Mouse (Mus musculus): ENCODE results near the gene Nub1. TPM values are rescaled to one million over a fixed set of nuclear protein-coding genes. Genes with fewer than 3 reads are reported as not detected.
A peak's percentile ranks its signal among the peaks of the same experiment; 100 is the strongest.

The Nub1 gene
- total RNA-seq, 4 experiments from 2014 or later, result 33.1 to 45.6 (median 36.7) TPM

DNA sequence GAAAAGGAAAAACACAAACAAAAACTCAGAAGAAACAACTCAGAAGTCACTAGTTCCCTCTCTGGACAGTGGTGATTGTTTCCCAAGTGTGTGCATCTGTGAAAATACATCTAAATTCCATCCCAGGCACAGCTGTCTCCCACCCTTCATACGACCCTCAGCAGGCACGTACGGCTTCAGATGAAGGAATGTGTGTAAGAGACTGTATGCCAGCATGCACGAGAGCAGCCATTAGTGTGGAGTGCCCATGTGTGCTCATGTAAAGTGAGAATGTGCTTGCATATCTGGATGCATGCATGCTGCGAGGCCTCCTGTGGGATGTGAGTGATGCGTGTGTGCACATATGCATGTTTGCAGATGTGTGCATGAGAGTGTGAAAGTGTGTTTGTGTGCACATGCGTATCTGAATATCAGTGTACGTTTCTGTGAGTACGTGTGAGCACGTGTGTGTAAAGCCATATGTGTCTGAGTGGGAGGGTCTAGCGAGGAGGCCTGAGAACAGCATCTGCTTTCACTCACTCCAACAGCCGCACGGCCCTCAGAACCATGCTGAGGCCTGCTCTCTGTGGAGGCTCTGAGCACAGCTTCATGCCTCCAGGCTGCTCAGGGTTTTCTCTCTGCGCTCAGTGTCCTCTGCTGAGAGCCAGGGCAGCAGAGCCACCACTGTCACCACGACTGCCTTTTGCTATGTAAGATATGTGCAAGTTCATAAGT lies 56.0 kb downstream of the Nub1 start:
- DNase-seq (ENCODE audit: low spot score), result no peak

DNA sequence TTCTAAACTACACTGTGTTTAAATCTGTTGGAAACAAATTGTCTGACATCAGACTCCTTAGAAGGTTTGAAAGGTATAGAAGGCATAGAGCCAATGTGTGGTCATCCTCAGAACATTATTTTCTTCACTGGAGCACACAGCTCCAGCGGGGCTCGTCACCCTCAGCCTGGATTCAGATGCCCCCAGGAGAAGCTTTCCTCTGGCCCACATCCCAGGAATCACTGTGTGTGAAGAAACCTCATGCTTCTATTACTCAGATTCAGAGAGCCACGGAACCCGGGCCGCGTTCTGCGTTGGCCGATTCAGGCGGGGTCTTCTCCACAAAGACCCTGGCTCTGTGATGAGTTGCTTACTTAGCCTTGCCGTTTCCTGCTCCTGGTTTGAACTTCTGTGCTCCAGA lies 58.6 kb downstream of the Nub1 start:
- no peak for DNase-seq (ENCODE audit: low spot score)

DNA sequence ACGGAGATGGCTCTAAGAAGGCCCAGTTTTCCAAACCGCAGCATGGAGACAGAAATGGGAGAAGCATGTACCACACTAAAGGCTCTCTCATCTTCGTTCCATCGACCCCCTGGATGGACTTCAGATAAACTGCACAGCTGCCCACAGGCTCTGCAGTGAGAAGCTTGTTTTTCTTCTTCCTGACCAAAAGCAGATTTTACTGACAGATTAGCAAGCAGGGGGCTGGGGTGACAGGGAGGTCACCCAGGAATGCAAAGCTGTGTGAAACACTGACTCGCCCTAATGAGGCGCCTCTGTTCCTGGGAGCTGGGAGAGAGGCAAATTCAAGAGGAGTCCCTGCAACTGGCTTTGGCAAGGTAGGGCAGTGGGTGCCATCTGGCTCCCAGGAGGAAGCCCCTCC lies 62.2 kb downstream of the Nub1 start:
- no peak for DNase-seq (ENCODE audit: low spot score)

DNA sequence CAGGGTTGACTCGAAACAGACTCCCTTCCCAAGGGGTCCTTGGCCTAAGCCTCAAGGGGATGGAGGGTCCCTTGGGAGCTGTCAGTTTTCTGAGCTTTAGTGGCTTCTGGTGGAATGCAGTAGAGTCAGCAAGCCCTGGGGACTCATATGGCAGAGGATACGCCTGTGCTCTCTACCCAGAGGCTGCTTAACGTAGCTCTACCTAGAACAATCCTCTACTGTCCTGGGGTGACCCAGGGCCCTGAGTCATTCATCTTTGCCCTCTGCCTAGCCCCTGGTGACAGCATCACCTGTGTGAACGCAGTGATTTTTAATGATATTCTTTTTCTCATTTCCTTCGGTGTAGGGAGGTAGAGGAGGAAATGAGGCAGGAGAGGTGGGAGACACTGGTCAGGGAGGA lies 64.4 kb downstream of the Nub1 start:
- no peak for DNase-seq (ENCODE audit: low spot score)

DNA sequence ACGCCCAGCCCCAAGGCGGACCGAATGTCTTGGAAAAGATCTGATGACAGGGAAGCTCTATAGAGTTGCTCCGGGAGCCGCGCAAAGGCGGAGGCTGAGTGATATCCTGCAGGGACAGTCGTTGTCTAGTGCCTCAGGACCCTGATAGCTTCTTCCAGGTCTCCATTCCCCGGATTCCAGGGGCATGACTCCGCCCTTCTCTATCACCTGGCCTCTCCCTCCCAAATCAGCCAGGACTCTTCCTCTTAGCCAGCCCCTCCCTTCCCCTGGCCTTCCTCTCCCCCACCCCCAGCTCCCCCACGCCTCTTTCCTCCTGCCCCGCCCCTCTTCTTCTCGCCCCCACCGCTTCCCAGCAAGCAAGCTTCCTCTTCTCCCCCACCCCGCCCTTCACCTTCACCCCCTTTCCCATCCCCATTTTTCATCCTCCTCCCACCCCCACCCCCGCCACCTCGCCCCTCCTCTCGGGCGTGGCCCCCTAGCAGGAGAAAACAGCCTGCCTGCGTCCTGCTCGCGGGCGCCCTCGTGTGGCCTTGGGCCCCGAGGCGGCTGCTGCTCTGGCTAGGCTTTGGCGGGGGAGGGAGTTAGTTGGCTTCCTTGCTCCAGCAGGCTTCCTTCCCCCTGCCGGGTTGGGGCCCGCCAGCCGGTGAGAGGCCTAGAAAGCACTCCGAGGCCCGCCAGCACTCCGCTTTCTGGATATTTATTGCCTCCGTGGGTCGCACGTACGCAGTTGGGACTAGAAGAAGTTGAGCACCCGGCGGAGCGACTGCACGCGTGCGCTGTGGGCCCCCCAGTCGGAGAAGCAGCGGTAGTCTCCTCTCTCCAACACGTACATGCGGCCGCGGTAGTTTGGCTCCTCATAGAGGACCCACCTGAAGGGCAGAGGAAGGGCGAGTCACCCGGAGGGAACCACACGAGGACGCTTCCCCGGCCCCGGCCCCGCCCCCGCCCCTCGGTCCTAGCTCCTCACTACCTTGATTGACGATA lies 65.3 kb downstream of the Nub1 start:
- DNase-seq (ENCODE audit: low spot score), result peak; percentile 84

DNA sequence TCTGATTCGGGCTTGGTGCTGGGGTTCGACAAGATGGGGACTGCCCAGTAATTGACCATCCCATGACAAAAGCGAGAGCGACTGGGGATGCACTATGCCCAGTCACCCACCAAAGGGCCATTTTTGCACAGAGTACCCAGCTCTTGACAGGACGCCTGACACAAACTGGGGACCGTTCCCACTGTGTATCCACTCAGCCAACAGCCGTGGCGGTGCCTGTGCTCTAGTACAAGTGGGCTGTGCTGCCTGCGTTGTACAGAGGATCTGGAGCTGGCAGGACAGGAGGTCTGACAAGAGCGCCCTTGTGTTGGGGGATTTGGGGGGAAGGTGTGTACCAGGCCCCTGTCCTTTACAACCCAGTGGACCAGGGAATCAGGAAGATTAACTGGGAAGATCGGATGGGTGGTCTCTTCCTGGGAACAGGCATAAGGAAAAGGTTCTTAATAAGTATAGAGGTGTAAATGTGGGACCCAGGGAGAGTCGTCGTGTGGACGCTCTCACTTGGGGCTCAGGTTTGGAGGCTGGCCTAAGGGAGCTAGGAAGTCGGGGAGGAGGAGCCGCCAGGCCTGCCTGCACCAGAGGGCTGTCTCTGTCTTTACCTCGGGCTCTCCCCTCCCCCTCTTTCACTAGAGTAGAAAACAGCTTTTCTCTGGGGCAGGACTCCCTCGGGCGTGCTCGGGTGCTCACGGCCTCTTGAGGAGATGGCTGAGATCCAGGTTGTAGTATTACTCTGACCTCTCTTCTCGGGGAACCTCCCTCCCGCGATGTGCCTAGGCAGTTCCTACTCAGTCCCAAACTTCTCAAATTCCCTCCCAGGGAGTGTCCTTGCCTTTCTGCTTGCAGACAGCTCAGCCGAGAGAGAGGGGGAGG lies 66.2 kb downstream of the Nub1 start:
- peak; percentile 35 for DNase-seq (ENCODE audit: low spot score)

DNA sequence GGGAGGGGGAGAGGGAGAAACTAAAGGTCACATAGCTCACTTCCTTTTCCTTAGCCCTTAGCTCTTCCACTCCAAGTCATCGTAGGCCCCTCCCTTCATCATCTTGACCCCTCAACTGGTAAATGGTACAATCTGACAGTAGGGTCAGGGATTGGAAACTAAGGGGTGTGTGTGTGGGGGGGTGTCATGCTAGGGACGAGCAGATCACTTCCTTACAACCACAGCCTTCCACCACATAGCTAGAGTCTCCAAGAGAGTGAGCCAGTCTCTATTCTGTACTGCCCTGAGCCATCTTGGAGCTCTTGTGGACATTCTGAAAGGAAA lies 66.8 kb downstream of the Nub1 start:
- DNase-seq (ENCODE audit: low spot score), result no peak

DNA sequence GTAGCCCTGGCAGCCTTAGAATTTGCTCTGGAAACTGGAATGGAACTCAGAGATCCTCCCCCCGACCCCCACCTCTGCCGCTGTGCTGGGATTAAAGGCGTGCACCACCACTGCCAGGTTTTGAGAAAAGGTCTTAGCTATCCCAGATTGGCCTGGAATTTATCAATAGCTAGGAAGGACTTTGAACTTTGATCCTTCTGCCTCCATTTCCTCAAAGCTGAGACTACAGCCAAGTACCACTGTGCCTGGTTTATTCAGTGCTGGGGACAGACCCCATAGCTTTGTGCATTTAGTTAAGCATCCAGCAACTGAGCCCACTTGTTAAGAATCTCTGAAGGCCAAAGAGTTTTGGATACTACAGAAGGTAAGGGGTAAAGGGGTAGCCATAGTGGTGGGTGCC lies 71.6 kb downstream of the Nub1 start:
- no peak for DNase-seq (ENCODE audit: low spot score)

DNA sequence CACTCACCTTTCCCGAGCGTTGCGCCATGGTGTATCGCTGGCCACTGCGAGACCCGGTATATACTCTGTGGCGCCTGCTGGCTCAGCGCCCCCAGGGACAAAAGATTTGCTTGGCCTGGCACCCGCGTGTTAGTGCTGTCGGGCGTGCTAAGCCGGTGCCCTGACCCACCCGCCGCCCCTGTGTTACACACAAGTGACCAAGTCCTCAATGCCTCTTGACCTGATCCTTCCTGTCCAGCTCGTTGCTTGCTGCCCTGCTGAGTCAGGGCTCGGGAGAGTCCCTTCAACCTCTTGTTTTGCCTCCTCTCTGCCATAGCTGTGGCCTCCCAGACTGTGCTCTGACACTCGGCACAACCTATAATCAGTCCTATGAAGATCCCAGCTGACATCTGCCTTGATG lies 72.5 kb downstream of the Nub1 start, which contains the start of gene Crygn:
TSS of gene Crygn (minus strand) at position 193 of the 400 bp plus-strand sequence.
- no peak for DNase-seq (ENCODE audit: low spot score)

Other genes starting within 250 kb of the Nub1 start
- 100 to 1,000 TPM; 297 to 351 (median 327) TPM for gene Fastk, start 240.2 kb upstream of the Nub1 start, total RNA-seq (2022)
- 10 to 100 TPM in 3 of 4 experiments, 1 to 10 TPM in 1; 9.8 to 12.3 (median 11.8) TPM for gene Tmub1, start 237.7 kb upstream of the Nub1 start, total RNA-seq (2022)
- 100 to 1,000 TPM in 1 of 4 experiments, 10 to 100 TPM in 3; 88.8 to 101 (median 95.0) TPM for gene Agap3, start 233.4 kb upstream of the Nub1 start, total RNA-seq (2022)
- not detected for gene Gbx1, start 158.3 kb upstream of the Nub1 start, total RNA-seq (2022)
- gene Asb10, start 144.6 kb upstream of the Nub1 start, total RNA-seq (2022), result 100 to 1,000 TPM in 2 of 4 experiments, 10 to 100 TPM in 2; 97.3 to 112 (median 103) TPM
- gene 4931409K22Rik, start 128.7 kb upstream of the Nub1 start, total RNA-seq (2022), result not detected
- gene Abcf2, start 108.1 kb upstream of the Nub1 start, total RNA-seq (2022), result 10 to 100 TPM; 53.6 to 60.6 (median 56.2) TPM
- 1 to 10 TPM; 7.4 to 9.5 (median 7.7) TPM for gene Chpf2, start 98.8 kb upstream of the Nub1 start, total RNA-seq (2022)
- gene Smarcd3, start 61.1 kb upstream of the Nub1 start, total RNA-seq (2022), result 10 to 100 TPM; 56.8 to 62.6 (median 60.6) TPM
- 1 to 10 TPM in 1 of 4 experiments, under 1 TPM in 3; 0.16 to 1.2 (median 0.60) TPM for gene Wdr86, start 45.2 kb downstream of the Nub1 start, total RNA-seq (2022)
- gene Crygn, start 72.5 kb downstream of the Nub1 start, total RNA-seq (2022), result not detected
- gene Rheb, start 157.1 kb downstream of the Nub1 start, total RNA-seq (2022), result 10 to 100 TPM; 76.2 to 78.6 (median 77.5) TPM